Mouse (Mus musculus): ENCODE results near the gene Cdk9.

Gene Cdk9

GRCm38 (mm10) chr2:32734480-32734879 is 21.6 kb upstream of the Cdk9 start:
- DNase-seq (ENCODE audit: low spot score): no peak

- DNase-seq (ENCODE audit: low spot score): no peak
Measured at GRCm38 (mm10) chr2:32732695-32733094, 19.8 kb upstream of the Cdk9 start.

DNA sequence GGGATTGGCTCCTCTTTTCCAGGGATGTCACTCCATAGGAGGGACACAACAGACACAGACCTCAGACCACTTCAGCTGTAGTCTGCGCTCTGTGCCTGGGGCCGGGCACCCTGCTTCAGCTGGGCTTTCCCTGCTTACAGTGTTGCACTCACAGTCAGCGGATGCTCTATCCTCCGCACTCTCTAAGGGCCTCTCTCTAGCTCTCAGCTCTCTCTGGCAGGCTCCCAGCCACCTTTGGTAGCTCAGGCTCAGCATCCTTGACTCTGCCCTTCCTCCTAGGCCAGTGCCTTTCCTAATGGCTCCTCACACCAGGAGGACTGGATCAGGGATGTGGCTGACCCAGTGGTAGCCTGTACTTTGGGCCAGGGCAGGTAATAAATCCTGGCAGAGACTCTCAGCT is 19.0 kb upstream of the Cdk9 start:
- DNase-seq (ENCODE audit: low spot score): no peak

- no peak for DNase-seq (ENCODE audit: low spot score)
Measured at GRCm38 (mm10) chr2:32730854-32731253, 18.0 kb upstream of the Cdk9 start.

DNA sequence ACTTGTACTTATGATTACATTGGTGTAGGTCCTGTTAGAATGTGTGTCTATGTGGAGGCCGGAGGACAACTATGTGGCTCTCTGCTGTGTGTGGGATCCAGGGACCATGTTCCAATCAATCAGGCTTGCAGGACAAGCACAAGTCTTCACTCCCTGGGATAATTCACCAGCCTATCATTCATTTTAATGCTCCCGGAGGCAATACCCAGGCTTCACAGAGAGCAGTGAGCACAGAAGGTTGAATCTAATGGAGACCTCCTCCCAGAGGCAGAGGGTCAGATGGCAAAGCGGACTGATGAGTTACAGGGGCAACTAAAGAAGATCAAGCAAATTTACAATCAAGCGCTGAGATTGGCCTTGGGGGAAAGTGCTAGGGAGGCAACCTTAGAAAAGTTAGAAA is 16.7 kb upstream of the Cdk9 start:
- DNase-seq (ENCODE audit: low spot score): no peak

DNA sequence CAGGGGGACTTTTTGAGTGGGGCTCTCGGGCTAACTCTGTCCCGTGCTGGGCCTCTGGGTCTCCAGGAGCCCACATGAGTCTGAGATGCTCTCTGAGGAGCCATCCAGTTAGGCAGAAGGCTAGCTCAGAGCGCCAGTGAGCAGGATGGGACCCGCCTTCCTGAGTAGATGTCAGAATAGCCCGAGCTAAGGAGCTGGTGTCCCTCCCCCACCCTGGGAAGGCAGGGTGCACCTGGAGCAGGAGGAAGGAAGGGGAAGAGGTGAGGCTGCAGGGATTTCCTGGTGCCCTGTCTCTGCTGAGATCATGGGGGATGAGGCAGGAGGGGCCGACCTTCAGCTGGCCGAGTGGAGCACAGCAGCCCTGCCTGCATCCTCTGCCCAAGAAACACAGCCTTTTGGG is 15.6 kb upstream of the Cdk9 start:
- DNase-seq (ENCODE audit: low spot score): no peak

- DNase-seq (ENCODE audit: low spot score): peak; percentile 59
Measured at GRCm38 (mm10) chr2:32727435-32727834, 14.6 kb upstream of the Cdk9 start.

DNA sequence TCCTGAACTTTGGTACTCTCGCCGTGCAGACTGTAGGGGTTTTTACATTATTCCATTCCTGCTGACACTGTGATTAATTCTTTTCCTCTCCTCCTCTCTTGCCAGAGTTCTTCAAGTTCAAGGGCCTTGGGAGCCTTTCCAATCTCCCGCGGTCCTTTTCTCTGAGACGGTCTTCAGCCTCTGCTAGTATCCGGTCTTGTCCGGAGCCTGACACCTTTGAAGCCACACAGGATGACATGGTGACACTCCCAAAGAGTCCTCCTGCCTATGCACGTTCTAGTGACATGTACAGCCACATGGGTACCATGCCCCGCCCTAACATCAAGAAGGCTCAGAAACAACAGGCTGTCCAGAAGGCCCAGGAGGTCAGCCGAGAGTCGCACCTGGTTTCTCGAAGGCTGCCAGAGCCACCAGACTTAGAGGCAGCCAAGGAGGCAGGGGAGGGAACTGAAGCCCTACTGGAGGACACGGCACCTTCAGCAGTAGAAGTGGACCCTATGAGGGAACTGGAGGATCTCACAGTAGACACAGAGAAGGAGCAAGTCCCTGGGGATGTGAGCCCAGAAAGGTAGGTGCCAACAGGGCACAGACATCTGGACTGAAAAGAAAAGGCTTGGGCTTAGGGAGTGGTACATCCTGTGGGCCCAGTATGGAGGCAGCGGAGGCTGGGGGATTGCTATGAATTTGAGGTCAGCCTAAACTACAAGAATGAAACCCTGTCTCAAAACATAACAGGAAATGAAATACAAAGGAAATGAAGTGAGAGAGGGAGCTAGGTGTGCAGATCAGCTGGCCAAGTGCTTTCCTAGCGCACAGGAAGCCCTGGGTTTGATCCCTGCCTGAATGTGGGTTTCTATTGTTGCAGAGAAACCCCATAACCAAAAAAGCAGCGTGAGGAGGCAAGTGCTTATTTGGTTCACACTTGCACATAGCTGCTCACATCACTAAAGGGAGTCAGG is 12.2 kb upstream of the Cdk9 start:
- no peak for DNase-seq (ENCODE audit: low spot score)

GRCm38 (mm10) chr2:32724149-32724548 is 11.3 kb upstream of the Cdk9 start:
- no peak for DNase-seq (ENCODE audit: low spot score)

DNA sequence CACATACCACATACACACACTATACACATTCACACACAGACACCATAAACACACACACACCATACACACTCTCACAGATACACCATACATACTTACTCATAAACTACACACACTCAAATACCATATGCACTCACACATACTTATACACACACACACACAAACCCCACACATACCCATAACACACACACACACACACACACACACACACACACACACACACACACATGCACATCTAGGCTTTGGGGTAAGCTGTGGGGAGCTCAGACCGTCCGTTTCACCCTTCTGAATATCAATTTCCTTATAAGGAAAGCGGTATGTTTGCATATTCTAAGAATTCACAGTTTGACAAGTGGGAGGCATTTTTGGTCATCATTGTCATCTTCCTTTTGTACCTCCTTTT is 9.7 kb upstream of the Cdk9 start:
- DNase-seq (ENCODE audit: low spot score): no peak

GRCm38 (mm10) chr2:32722046-32722445 is 9.2 kb upstream of the Cdk9 start:
- no peak for DNase-seq (ENCODE audit: low spot score)

GRCm38 (mm10) chr2:32720681-32721229 is 7.9 kb upstream of the Cdk9 start, which contains the start of gene Sh2d3c:
Sh2d3c (plus strand) TSS chr2:32721055.
- no peak for DNase-seq (ENCODE audit: low spot score)

DNA sequence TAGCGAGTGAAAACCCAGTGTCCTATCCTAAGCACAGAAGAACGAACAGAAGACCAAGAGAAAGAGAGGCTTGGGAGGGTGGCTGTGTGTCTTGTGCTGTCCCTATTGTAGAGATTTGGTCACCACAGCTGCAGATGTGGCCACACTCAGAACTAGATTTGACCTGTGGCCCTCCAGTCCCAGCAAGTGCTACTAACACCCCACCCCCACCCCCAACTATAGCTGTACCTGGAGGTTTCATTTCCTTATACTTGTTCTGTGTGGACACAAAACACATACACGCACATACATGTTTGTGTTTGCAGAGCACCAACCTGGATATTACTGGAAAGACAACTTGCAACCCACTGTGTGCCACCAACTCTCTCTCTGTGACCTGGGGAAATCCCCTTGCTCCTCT is 7.2 kb upstream of the Cdk9 start:
- no peak for DNase-seq (ENCODE audit: low spot score)

DNA sequence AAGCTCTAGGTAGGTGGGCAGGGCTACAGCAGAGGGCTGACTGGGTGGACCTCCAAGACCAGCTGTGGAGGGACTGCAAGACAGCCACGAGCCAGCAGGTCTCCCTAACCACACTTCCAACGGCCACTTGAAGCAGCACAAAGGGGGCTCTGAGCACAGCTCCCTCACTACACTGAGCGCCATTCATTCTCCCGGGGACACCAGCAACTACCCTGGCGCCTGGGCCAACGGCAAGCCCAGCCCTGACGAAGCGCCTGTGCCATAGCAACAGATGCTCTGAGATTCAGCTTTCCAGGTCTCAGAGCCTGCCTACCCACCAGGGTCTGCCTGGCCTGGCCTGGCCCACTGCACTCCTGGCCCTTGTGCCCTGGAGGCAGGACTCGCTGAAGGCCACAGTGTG is 5.9 kb upstream of the Cdk9 start:
- DNase-seq (ENCODE audit: low spot score): no peak

DNA sequence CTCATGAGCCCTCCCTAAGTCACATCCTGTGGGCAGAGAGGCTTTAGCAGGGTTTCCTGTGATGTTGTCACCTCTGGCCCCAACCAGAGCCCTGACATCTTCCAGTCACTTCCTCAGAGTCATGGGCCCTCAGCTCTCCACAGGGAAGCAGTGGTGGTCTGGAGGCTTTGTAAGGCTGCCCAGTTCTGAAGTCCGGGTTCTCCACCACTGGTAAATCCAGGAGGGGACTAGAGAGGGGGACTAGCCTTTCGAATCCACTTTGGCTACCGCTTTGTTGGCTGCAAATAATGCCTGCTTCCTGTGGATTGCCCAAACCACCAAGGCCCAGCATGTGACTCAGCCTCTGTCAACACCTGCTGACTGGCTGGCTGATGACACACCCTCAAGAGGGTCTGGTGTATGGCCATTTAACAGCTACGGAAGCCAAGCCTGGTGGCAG is 2.1 kb upstream of the Cdk9 start:
- DNase-seq (ENCODE audit: low spot score): no peak

- DNase-seq (ENCODE audit: low spot score): no peak
Measured at GRCm38 (mm10) chr2:32714117-32714986, 1.5 kb upstream of the Cdk9 start.

GRCm38 (mm10) chr2:32712586-32712933 is 316 bp downstream of the Cdk9 start:
- no peak for DNase-seq (ENCODE audit: low spot score)

DNA sequence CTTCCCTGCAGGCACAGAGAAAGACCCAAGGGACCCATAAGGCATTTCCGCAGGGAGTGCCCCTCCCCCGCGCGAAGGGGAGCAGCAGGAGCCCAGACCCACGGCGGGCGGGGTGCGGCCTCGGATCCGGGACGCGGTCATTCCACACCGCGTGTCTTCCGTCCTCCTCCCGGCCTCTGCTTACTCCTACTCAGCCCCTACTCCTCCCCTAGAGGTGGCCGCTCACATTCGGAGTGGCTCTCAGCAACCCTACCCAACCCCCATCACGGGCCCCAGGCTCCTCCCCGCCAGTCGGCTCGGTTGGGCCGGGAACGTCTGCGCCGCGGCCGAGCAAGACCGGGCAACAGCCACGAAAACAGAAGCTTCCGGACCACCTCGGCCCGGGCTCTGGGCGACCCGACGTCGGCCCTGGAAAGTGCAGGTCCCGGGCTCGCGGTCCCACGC is 746 bp downstream of the Cdk9 start:
- DNase-seq (ENCODE audit: low spot score): peak; percentile 49

- DNase-seq (ENCODE audit: low spot score): no peak
Measured at GRCm38 (mm10) chr2:32711301-32712056, 1.4 kb downstream of the Cdk9 start.

GRCm38 (mm10) chr2:32710425-32710824 is 2.5 kb downstream of the Cdk9 start:
- no peak for DNase-seq (ENCODE audit: low spot score)

- no peak for DNase-seq (ENCODE audit: low spot score)
Measured at GRCm38 (mm10) chr2:32709521-32710137, 3.2 kb downstream of the Cdk9 start.

Measured in ovary, postnatal 10 days (tissue).